In genomic region chr11:25770991-25771568, GRCm38 (mm10) we compare ENCODE assay signal across 20 mouse cellular contexts.
DNase-seq lines count a peak whose midpoint lies in the region; ATAC-seq lines count a peak whose summit lies in the region.
"Had no signal": no experiment of that assay in that cellular context is flagged by ENCODE, and none has a peak within 500 bp of the region (broad histone marks: within the 10 kb centered on the region; RNA-seq: fewer than 3 reads in every experiment).

No protein-coding gene starts in this region.

- peak; percentile 29; the same call in 1 of the 2 replicates for ATAC-seq in forebrain, embryonic 15.5 days (replicated peaks)
- peak; percentile 59 for ATAC-seq in hindbrain, embryonic 14.5 days (ENCODE audit: low FRiP score)
- ATAC-seq in neural tube, embryonic 13.5 days (ENCODE audit: low read depth) = peak; percentile 87
- ATAC-seq: activated CD4-positive, CD25-positive, alpha-beta regulatory T cell, adult 4 months; intestine, embryonic 16.5 days; Patski had no signal

- H3K4me1 ChIP-seq in forebrain, embryonic 15.5 days = peaks cover 7% of the 10 kb centered on the region
- H3K4me1 ChIP-seq in forebrain, embryonic 10.5 days = peaks cover 19% of the 10 kb centered on the region
- H3K4me1 ChIP-seq in hindbrain, embryonic 14.5 days (replicated peaks; ENCODE audit: control insufficient read depth, insufficient read depth, low read length) = no peaks in the 10 kb centered on the region
- peaks cover 20% of the 10 kb centered on the region for H3K4me1 ChIP-seq in hindbrain, embryonic 10.5 days (replicated peaks)
- peaks cover 15% of the 10 kb centered on the region for H3K4me1 ChIP-seq in neural tube, embryonic 13.5 days (replicated peaks)
- H3K4me1 ChIP-seq: heart, embryonic 15.5 days had no signal

- DNase-seq in forebrain, embryonic 10.5 days (ENCODE audit: extremely low spot score, low spot score) = no peak
- DNase-seq in hindbrain, embryonic 14.5 days (ENCODE audit: low spot score) = no peak
- no peak for DNase-seq in hindbrain, embryonic 10.5 days (ENCODE audit: low spot score)
- DNase-seq in neural tube, embryonic 10.5 days (ENCODE audit: extremely low spot score, low spot score) = no peak
- DNase-seq in thymus, adult 18-20 months = no peak
- DNase-seq: adrenal gland, postnatal 14 days; cerebellum, adult 18-20 months; cerebellum, adult 9-11 months; cerebellum, postnatal 36 days; gastrocnemius, postnatal 14 days; heart, adult 2 months; heart, postnatal 14 days had no signal

- H3K9ac ChIP-seq in forebrain, embryonic 15.5 days (replicated peaks) = no peak overlapping the region
- H3K9ac ChIP-seq in hindbrain, embryonic 14.5 days = no peak overlapping the region
- H3K9ac ChIP-seq in neural tube, embryonic 13.5 days = no peak overlapping the region
- H3K9ac ChIP-seq: embryonic facial prominence, embryonic 13.5 days; heart, embryonic 15.5 days had no signal

- H3K27ac ChIP-seq in forebrain, embryonic 15.5 days (replicated peaks) = peak overlapping the region; percentile 59
- H3K27ac ChIP-seq in forebrain, embryonic 10.5 days = no peak overlapping the region
- H3K27ac ChIP-seq in hindbrain, embryonic 14.5 days = no peak overlapping the region
- H3K27ac ChIP-seq in hindbrain, embryonic 10.5 days = no peak overlapping the region
- peak overlapping the region; percentile 59; the same call in 1 of the 2 replicates for H3K27ac ChIP-seq in neural tube, embryonic 13.5 days (replicated peaks)
- H3K27ac ChIP-seq: embryonic facial prominence, embryonic 13.5 days; heart, adult 2 months; heart, embryonic 15.5 days had no signal

- H3K4me2 ChIP-seq in forebrain, embryonic 15.5 days (replicated peaks) = no peak overlapping the region
- H3K4me2 ChIP-seq in hindbrain, embryonic 14.5 days (replicated peaks) = no peak overlapping the region
- no peak overlapping the region for H3K4me2 ChIP-seq in neural tube, embryonic 13.5 days
- H3K4me2 ChIP-seq: embryonic facial prominence, embryonic 13.5 days; heart, embryonic 11.5 days; heart, embryonic 15.5 days had no signal

- H3K27me3 ChIP-seq in forebrain, embryonic 15.5 days = no peaks in the 10 kb centered on the region
- no peaks in the 10 kb centered on the region for H3K27me3 ChIP-seq in forebrain, embryonic 10.5 days (ENCODE audit: poor library complexity, severe bottlenecking)
- no peaks in the 10 kb centered on the region for H3K27me3 ChIP-seq in hindbrain, embryonic 14.5 days (ENCODE audit: control insufficient read depth, insufficient read depth, low read length)
- H3K27me3 ChIP-seq in hindbrain, embryonic 10.5 days (ENCODE audit: insufficient read depth, poor library complexity, severe bottlenecking) = no peaks in the 10 kb centered on the region
- H3K27me3 ChIP-seq in neural tube, embryonic 13.5 days = no peaks in the 10 kb centered on the region
- H3K27me3 ChIP-seq: embryonic facial prominence, embryonic 13.5 days; heart, embryonic 15.5 days; Patski had no signal

- H3K4me3 ChIP-seq in forebrain, embryonic 15.5 days = no peak overlapping the region
- H3K4me3 ChIP-seq in forebrain, embryonic 10.5 days = no peak overlapping the region
- H3K4me3 ChIP-seq in hindbrain, embryonic 14.5 days (replicated peaks; ENCODE audit: low read length) = no peak overlapping the region
- no peak overlapping the region for H3K4me3 ChIP-seq in hindbrain, embryonic 10.5 days
- no peak overlapping the region for H3K4me3 ChIP-seq in neural tube, embryonic 13.5 days
- H3K4me3 ChIP-seq: embryonic facial prominence, embryonic 13.5 days; heart, adult 2 months; heart, embryonic 15.5 days had no signal

- 60% methylated on average over 3 of the region's 3 CpGs for WGBS in forebrain, embryonic 15.5 days
- 86% methylated on average over 3 of the region's 3 CpGs for WGBS in forebrain, embryonic 10.5 days
- whole genome bisulfite sequencing in hindbrain, embryonic 14.5 days = 77% methylated on average over 3 of the region's 3 CpGs
- 86% methylated on average over 3 of the region's 3 CpGs for WGBS in hindbrain, embryonic 10.5 days
- WGBS in neural tube, embryonic 13.5 days = 22% methylated on average over 3 of the region's 3 CpGs

- H3K9me3 ChIP-seq in forebrain, embryonic 15.5 days = no peaks in the 10 kb centered on the region
- no peaks in the 10 kb centered on the region for H3K9me3 ChIP-seq in forebrain, embryonic 10.5 days
- H3K9me3 ChIP-seq in hindbrain, embryonic 14.5 days (ENCODE audit: control insufficient read depth, low read length) = no peaks in the 10 kb centered on the region
- H3K9me3 ChIP-seq in hindbrain, embryonic 10.5 days = no peaks in the 10 kb centered on the region
- H3K9me3 ChIP-seq in neural tube, embryonic 13.5 days = 0 out of 2 replicates have a peak, but pooled peaks cover 6% of the 10 kb centered on the region
- H3K9me3 ChIP-seq: embryonic facial prominence, embryonic 13.5 days; heart, embryonic 15.5 days had no signal

- H3K36me3 ChIP-seq in forebrain, embryonic 15.5 days = no peaks in the 10 kb centered on the region
- no peaks in the 10 kb centered on the region for H3K36me3 ChIP-seq in forebrain, embryonic 10.5 days (replicated peaks)
- no peaks in the 10 kb centered on the region for H3K36me3 ChIP-seq in hindbrain, embryonic 14.5 days (replicated peaks; ENCODE audit: control insufficient read depth, insufficient read depth)
- no peaks in the 10 kb centered on the region for H3K36me3 ChIP-seq in hindbrain, embryonic 10.5 days
- no peaks in the 10 kb centered on the region for H3K36me3 ChIP-seq in neural tube, embryonic 13.5 days
- H3K36me3 ChIP-seq: embryonic facial prominence, embryonic 13.5 days; heart, embryonic 15.5 days had no signal

Comparison
In these comparisons a context has a peak if more than half of its experiments do, and no peak if none do; other contexts are left out.
1. H3K27ac ChIP-seq: peak in forebrain, embryonic 15.5 days (single experiment) and neural tube, embryonic 13.5 days (single experiment); none in forebrain, embryonic 10.5 days (single experiment), hindbrain, embryonic 14.5 days (single experiment) and hindbrain, embryonic 10.5 days (single experiment).
2. ATAC-seq: peak in every context shown above with its lines; median percentile 87 in neural tube, embryonic 13.5 days; 59 in hindbrain, embryonic 14.5 days; 29 in forebrain, embryonic 15.5 days.